Mouse (Mus musculus) CH12.LX (cell line): ENCODE measurements around the gene Muc13. TPM values are rescaled to one million over a fixed set of nuclear protein-coding genes. Genes with fewer than 3 reads are reported as not detected.

Experiments
- DNase-seq: peaks from one replicate; pipeline ENCODE4 v3.0.0-alpha.2; 2013; ENCODE audit errors: extremely low read depth
- H3K27ac ChIP-seq: 2 replicates; pipeline ENCODE4 v1.5.1; 2012; ENCODE audit warnings: low read depth, mild to moderate bottlenecking, control low read depth, moderate library complexity; ENCODE audit not compliant: insufficient read depth
- H3K27me3 ChIP-seq: replicated peaks from 2 replicates; pipeline ENCODE3; 2012; ENCODE audit warnings: inconsistent platforms
- H3K36me3 ChIP-seq, 2 experiments: replicated peaks in 1 of 2; 2 replicates each; pipeline versions ENCODE3 to v1.6.1; 2012; ENCODE audit warnings: inconsistent platforms in 1 of 2, low read length in 1 of 2, mild to moderate bottlenecking in 1 of 2, mixed read lengths in 1 of 2, moderate library complexity in 1 of 2; ENCODE audit not compliant: control insufficient read depth in 1 of 2, insufficient read depth in 1 of 2
- H3K4me1 ChIP-seq, 2 experiments: 2 replicates each; pipeline ENCODE4 v1.6.1; 2012; ENCODE audit warnings: inconsistent platforms in 1 of 2, moderate library complexity in 1 of 2; ENCODE audit not compliant: insufficient read depth in 2 of 2, control insufficient read depth in 1 of 2
- H3K4me2 ChIP-seq: 2 replicates; pipeline ENCODE4 v1.6.1; 2012; ENCODE audit warnings: low read depth, mild to moderate bottlenecking, control low read depth; ENCODE audit not compliant: poor library complexity, insufficient read depth, severe bottlenecking
- H3K4me3 ChIP-seq, 3 experiments: fragments of 150-350 bp in 1 of 3; sonication (generic) in 1 of 3; replicated peaks in 1 of 3; 2 replicates each; pipeline versions ENCODE3 to v1.5.1; 2011 to 2012; ENCODE audit warnings: low read depth in 2 of 3, low read length in 2 of 3, mild to moderate bottlenecking in 2 of 3, moderate library complexity in 2 of 3, control low read depth in 1 of 3, improper control_type of control experiment in 1 of 3, inconsistent platforms in 1 of 3, mixed read lengths in 1 of 3; ENCODE audit not compliant: poor library complexity in 1 of 3
- H3K79me2 ChIP-seq: replicated peaks from 2 replicates; pipeline ENCODE4 v1.6.1; 2012; ENCODE audit warnings: mild to moderate bottlenecking, moderate library complexity; ENCODE audit not compliant: control insufficient read depth, poor library complexity, insufficient read depth, severe bottlenecking; ENCODE audit errors: extremely low read depth
- H3K9ac ChIP-seq: 2 replicates; pipeline ENCODE4 v1.6.1; 2012; ENCODE audit warnings: low read depth, mild to moderate bottlenecking, control low read depth, moderate library complexity; ENCODE audit not compliant: insufficient read depth
- H3K9me3 ChIP-seq: replicated peaks from 2 replicates; pipeline ENCODE3; 2012; ENCODE audit warnings: low read length, inconsistent platforms, mixed read lengths
- BHLHE40 ChIP-seq: IDR thresholded peaks from 2 replicates; pipeline ENCODE4 v1.6.1; 2011; ENCODE audit warnings: mild to moderate bottlenecking, low read depth, low read length, improper control_type of control experiment
- CHD1 ChIP-seq: IDR thresholded peaks from 2 replicates; pipeline ENCODE4 v1.6.1; 2012; ENCODE audit warnings: low read depth, low read length, improper control_type of control experiment, inconsistent platforms
- CHD2 ChIP-seq: IDR thresholded peaks from 2 replicates; pipeline ENCODE4 v1.6.1; 2011; ENCODE audit warnings: low read length, improper control_type of control experiment
- ETS1 ChIP-seq: conservative IDR thresholded peaks from 2 replicates; pipeline ENCODE4 v1.6.1; 2012; ENCODE audit warnings: low read depth, mild to moderate bottlenecking, inconsistent platforms, low read length, improper control_type of control experiment, moderate library complexity
- GABPA ChIP-seq: IDR thresholded peaks from 2 replicates; pipeline ENCODE4 v1.6.1; 2012; ENCODE audit warnings: low read depth, low read length, improper control_type of control experiment, inconsistent platforms; ENCODE audit not compliant: insufficient replicate concordance
- HCFC1 ChIP-seq: IDR thresholded peaks from 2 replicates; pipeline ENCODE4 v1.6.1; 2012; ENCODE audit warnings: low read depth, mild to moderate bottlenecking, inconsistent platforms, low read length, improper control_type of control experiment
- MAX ChIP-seq: IDR thresholded peaks from 2 replicates; pipeline ENCODE4 v1.6.1; 2011; ENCODE audit warnings: low read length, improper control_type of control experiment
- MXI1 ChIP-seq: IDR thresholded peaks from 2 replicates; pipeline ENCODE4 v1.6.1; 2011; ENCODE audit warnings: mild to moderate bottlenecking, low read depth, low read length, improper control_type of control experiment
- NRF1 ChIP-seq: IDR thresholded peaks from 2 replicates; pipeline ENCODE4 v1.6.1; 2014; ENCODE audit warnings: low read depth, mild to moderate bottlenecking, inconsistent platforms, low read length, improper control_type of control experiment, moderate library complexity
- RAD21 ChIP-seq: IDR thresholded peaks from 2 replicates; pipeline ENCODE4 v1.6.1; 2011; ENCODE audit warnings: low read depth, mild to moderate bottlenecking, low read length, improper control_type of control experiment, moderate library complexity
- RCOR1 ChIP-seq: conservative IDR thresholded peaks from 2 replicates; pipeline ENCODE4 v1.6.1; 2012; ENCODE audit warnings: low read depth, mild to moderate bottlenecking, inconsistent platforms, low read length, improper control_type of control experiment
- UBTF ChIP-seq: IDR thresholded peaks from 2 replicates; pipeline ENCODE4 v1.6.1; 2012; ENCODE audit warnings: low read depth, mild to moderate bottlenecking, inconsistent platforms, low read length, improper control_type of control experiment, moderate library complexity
- USF1 ChIP-seq: IDR thresholded peaks from 2 replicates; pipeline ENCODE4 v1.6.1; 2014; ENCODE audit warnings: low read depth, mild to moderate bottlenecking, inconsistent platforms, low read length, improper control_type of control experiment
- ZKSCAN1 ChIP-seq: IDR thresholded peaks from 2 replicates; pipeline ENCODE4 v1.6.1; 2012; ENCODE audit warnings: low read depth, inconsistent platforms, low read length, improper control_type of control experiment, borderline replicate concordance
- ZNF384 ChIP-seq: IDR thresholded peaks from 2 replicates; pipeline ENCODE4 v1.6.1; 2012; ENCODE audit warnings: low read depth, low read length, improper control_type of control experiment, inconsistent platforms
- dilution Hi-C: fragments of 300-500 bp; cut with MboI; formaldehyde crosslinking; loops from 2 replicates; pipeline ENCODE4 v1.14.3; 2020; ENCODE audit warnings: low sequenced_read_pairs; ENCODE audit not compliant: extremely low pct_unique_long_range_greater_than_20kb, extremely low pct_ligation_motif_present
- in situ Hi-C: fragments of 300-500 bp; cut with MboI; formaldehyde crosslinking; loops from 3 replicates; pipeline ENCODE4 v1.14.3; 2019; ENCODE audit warnings: low sequenced_read_pairs, low pct_ligation_motif_present, low pct_unique_long_range_greater_than_20kb, mixed read lengths
- polyA plus RNA-seq: library from polyadenylated mRNA; unstranded; fragments of >175 nt; gene quantifications from 2 replicates; pipeline ENCODE4 v1.2.1, GENCODE M21; 2012; ENCODE audit warnings: low read depth; ENCODE audit not compliant: insufficient read length
- total RNA-seq, 2 experiments: library from RNA; depleted of rRNA; stranded (reverse); fragments of 300-350 nt in 1 of 2; fragments of >200 nt in 1 of 2; gene quantifications; 2 replicates each; pipeline ENCODE4 v1.2.3; 2012 to 2014

The Muc13 gene
- total and polyA plus RNA-seq, 3 experiments, result not detected

- H3K4me3 ChIP-seq, result no peak overlapping the region
- no peaks in the 10 kb centered on the region for H3K79me2 ChIP-seq
- no peak overlapping the region for H3K4me2 ChIP-seq
- H3K9me3 ChIP-seq, result no peaks in the 10 kb centered on the region
- H3K27ac ChIP-seq, result no peak overlapping the region
- H3K9ac ChIP-seq, result no peak overlapping the region
- peaks cover 11 to 31% of the 10 kb centered on the region in 2 experiments for H3K4me1 ChIP-seq
- DNase-seq, result no peak
- TF ChIP-seq ZNF384 (peak; percentile 74), NRF1 (no peak)
- TF ChIP-seq, all 38 proteins: peak for 1
- Histone ChIP-seq H3K36me3 (no peaks in the 10 kb centered on the region), H3K27me3 (no peaks in the 10 kb centered on the region)
- dilution Hi-C loops (no loop called here), in situ Hi-C loops (no loop called here)
Measured at GRCm38 (mm10) chr16:33781789-33782728, 11.8 kb upstream of the Muc13 start.

GRCm38 (mm10) chr16:33782729-33783091, 11.1 kb upstream of the Muc13 start:
- Histone ChIP-seq H3K4me1 (peaks cover 16 to 35% of the 10 kb centered on the region in 2 experiments), H3K9ac (no peak overlapping the region), H3K4me2 (no peak overlapping the region), H3K4me3 (no peak overlapping the region), H3K36me3 (no peaks in the 10 kb centered on the region), H3K79me2 (no peaks in the 10 kb centered on the region), H3K27ac (no peak overlapping the region), H3K27me3 (no peaks in the 10 kb centered on the region), H3K9me3 (no peaks in the 10 kb centered on the region)
- TF ChIP-seq CHD2 (no peak), UBTF (no peak)
- no peak for DNase-seq
- in situ Hi-C loops, result no loop called here
- dilution Hi-C loops, result no loop called here

- Histone ChIP-seq H3K4me1 (peaks cover 16 to 35% of the 10 kb centered on the region in 2 experiments), H3K36me3 (no peaks in the 10 kb centered on the region), H3K4me3 (no peak overlapping the region), H3K27me3 (no peaks in the 10 kb centered on the region), H3K9me3 (no peaks in the 10 kb centered on the region), H3K9ac (no peak overlapping the region), H3K27ac (no peak overlapping the region), H3K4me2 (no peak overlapping the region), H3K79me2 (no peaks in the 10 kb centered on the region)
- no peak for DNase-seq
- TF ChIP-seq GABPA (no peak), ZNF384 (no peak), ETS1 (no peak), USF1 (no peak), HCFC1 (no peak), RAD21 (no peak), NRF1 (no peak), MXI1 (no peak), RCOR1 (no peak), ZKSCAN1 (no peak), CHD1 (no peak), MAX (no peak), BHLHE40 (no peak)
- dilution Hi-C loops (no loop called here), in situ Hi-C loops (no loop called here)
Measured at GRCm38 (mm10) chr16:33784547-33784946, 9.3 kb upstream of the Muc13 start.
